29 mouse cellular contexts compared by ENCODE assay signal in genomic region chr17:5202756-5203155, GRCm38 (mm10).
A peak's percentile ranks its signal among the peaks of the same experiment; 100 is the strongest.
DNase-seq lines count a peak whose midpoint lies in the region; ATAC-seq and TF ChIP-seq lines count a peak whose summit lies in the region.
"Had no signal": no experiment of that assay in that cellular context is flagged by ENCODE, and none has a peak within 500 bp of the region (broad histone marks: within the 10 kb centered on the region; RNA-seq: fewer than 3 reads in every experiment).

No protein-coding gene starts in this region.

- peaks cover 47% of the 10 kb centered on the region for H3K4me1 ChIP-seq in heart, embryonic 12.5 days (replicated peaks)
- peaks cover 36% of the 10 kb centered on the region for H3K4me1 ChIP-seq in intestine, embryonic 16.5 days (ENCODE audit: control insufficient read depth, insufficient read depth, low read length)
- peaks cover 36% of the 10 kb centered on the region for H3K4me1 ChIP-seq in intestine, embryonic 15.5 days (replicated peaks)
- peaks cover 62% of the 10 kb centered on the region for H3K4me1 ChIP-seq in lung, embryonic 15.5 days
- peaks cover 21% of the 10 kb centered on the region for H3K4me1 ChIP-seq in lung, adult 2 months (ENCODE audit: control insufficient read depth, insufficient read depth, low read length)

- H3K27ac ChIP-seq in heart, embryonic 12.5 days (ENCODE audit: poor library complexity, severe bottlenecking), result no peak overlapping the region
- H3K27ac ChIP-seq in intestine, embryonic 16.5 days (ENCODE audit: low read length), result 0 out of 2 replicates have a peak overlapping the region, but pooled peaks have one; percentile 27
- H3K27ac ChIP-seq in intestine, embryonic 15.5 days, result no peak overlapping the region
- H3K27ac ChIP-seq in lung, embryonic 15.5 days, result peak overlapping the region; percentile 73
- H3K27ac ChIP-seq: embryonic facial prominence, embryonic 13.5 days; hindbrain, embryonic 12.5 days; hindbrain, postnatal 0 days; limb, embryonic 10.5 days; limb, embryonic 15.5 days; liver, embryonic 13.5 days; midbrain, embryonic 10.5 days; neural tube, embryonic 12.5 days had no signal

- no peaks in the 10 kb centered on the region for H3K9me3 ChIP-seq in heart, embryonic 12.5 days (replicated peaks)
- H3K9me3 ChIP-seq in intestine, embryonic 16.5 days (ENCODE audit: control insufficient read depth, low read length), result no peaks in the 10 kb centered on the region
- H3K9me3 ChIP-seq in intestine, embryonic 15.5 days, result no peaks in the 10 kb centered on the region
- H3K9me3 ChIP-seq in lung, embryonic 15.5 days, result no peaks in the 10 kb centered on the region
- H3K9me3 ChIP-seq: embryonic facial prominence, embryonic 13.5 days; hindbrain, embryonic 12.5 days; limb, embryonic 10.5 days; limb, embryonic 15.5 days; liver, embryonic 13.5 days; midbrain, embryonic 10.5 days; neural tube, embryonic 12.5 days had no signal

- no peak for TF ChIP-seq CTCF in lung, adult 2 months (IDR thresholded peaks at IDR 0.05; ENCODE audit: insufficient read depth, low read length)

- H3K36me3 ChIP-seq in heart, embryonic 12.5 days, result no peaks in the 10 kb centered on the region
- no peaks in the 10 kb centered on the region for H3K36me3 ChIP-seq in intestine, embryonic 16.5 days (ENCODE audit: control insufficient read depth, insufficient read depth, low read length)
- no peaks in the 10 kb centered on the region for H3K36me3 ChIP-seq in intestine, embryonic 15.5 days
- H3K36me3 ChIP-seq in lung, embryonic 15.5 days, result no peaks in the 10 kb centered on the region
- H3K36me3 ChIP-seq: embryonic facial prominence, embryonic 13.5 days; hindbrain, embryonic 12.5 days; limb, embryonic 10.5 days; limb, embryonic 15.5 days; liver, embryonic 13.5 days; midbrain, embryonic 10.5 days; neural tube, embryonic 12.5 days had no signal

- H3K9ac ChIP-seq in heart, embryonic 12.5 days, result no peak overlapping the region
- no peak overlapping the region for H3K9ac ChIP-seq in intestine, embryonic 16.5 days (ENCODE audit: low read depth, low read length)
- no peak overlapping the region for H3K9ac ChIP-seq in intestine, embryonic 15.5 days
- H3K9ac ChIP-seq in lung, embryonic 15.5 days, result no peak overlapping the region
- H3K9ac ChIP-seq: embryonic facial prominence, embryonic 13.5 days; forebrain, postnatal 0 days; hindbrain, embryonic 12.5 days; limb, embryonic 15.5 days; liver, embryonic 13.5 days; neural tube, embryonic 12.5 days had no signal

- TF ChIP-seq POLR2A in lung, adult 2 months (IDR thresholded peaks at IDR 0.05; ENCODE audit: borderline replicate concordance, extremely low read depth, low read depth, low read length), result no peak

- no peak overlapping the region for H3K4me3 ChIP-seq in heart, embryonic 12.5 days
- no peak overlapping the region for H3K4me3 ChIP-seq in intestine, embryonic 16.5 days (ENCODE audit: low read length)
- H3K4me3 ChIP-seq in intestine, embryonic 15.5 days (replicated peaks), result no peak overlapping the region
- no peak overlapping the region for H3K4me3 ChIP-seq in lung, embryonic 15.5 days
- no peak overlapping the region for H3K4me3 ChIP-seq in lung, adult 2 months (replicated peaks; ENCODE audit: extremely low read depth, low read depth, low read length)
- H3K4me3 ChIP-seq: embryonic facial prominence, embryonic 13.5 days; erythroblast, embryonic 14.5 days; hindbrain, embryonic 12.5 days; limb, embryonic 10.5 days; limb, embryonic 15.5 days; liver, embryonic 13.5 days; midbrain, embryonic 10.5 days; myocyte; neural tube, embryonic 12.5 days had no signal

- H3K4me2 ChIP-seq in heart, embryonic 12.5 days, result peak overlapping the region; percentile 34; the same call in 1 of the 2 replicates
- no peak overlapping the region for H3K4me2 ChIP-seq in intestine, embryonic 16.5 days (ENCODE audit: low read depth, low read length)
- no peak overlapping the region for H3K4me2 ChIP-seq in intestine, embryonic 15.5 days (replicated peaks)
- peak overlapping the region; percentile 28 for H3K4me2 ChIP-seq in lung, embryonic 15.5 days
- H3K4me2 ChIP-seq: embryonic facial prominence, embryonic 13.5 days; hindbrain, embryonic 12.5 days; limb, embryonic 15.5 days; liver, embryonic 13.5 days; neural tube, embryonic 12.5 days had no signal

- WGBS in heart, embryonic 12.5 days, result 78% methylated on average over 5 of the region's 5 CpGs
- 83% methylated on average over 5 of the region's 5 CpGs for WGBS in intestine, embryonic 16.5 days
- 81% methylated on average over 5 of the region's 5 CpGs for WGBS in intestine, embryonic 15.5 days
- 49% methylated on average over 5 of the region's 5 CpGs for WGBS in lung, embryonic 15.5 days
- WGBS in lung, adult 2 months, result 73% methylated on average over 5 of the region's 5 CpGs

- DNase-seq in heart, adult 8-10 months (ENCODE audit: low spot score), result no peak
- no peak for DNase-seq in lung, adult 2 months
- DNase-seq in brain, adult 2 months (ENCODE audit: low read depth, low spot score), result peak; percentile 27
- DNase-seq: adrenal gland, postnatal 14 days; cerebellum, adult 11-12 months; cerebellum, adult 9-11 months; embryo, embryonic 11 days; gastrocnemius, postnatal 10 days; kidney, adult 9 months; kidney, postnatal 25 days; liver, embryonic 13.5 days; lung, adult 18-20 months; thymus, adult 2 months; thymus, postnatal 36 days had no signal

- no peaks in the 10 kb centered on the region for H3K27me3 ChIP-seq in heart, embryonic 12.5 days (replicated peaks)
- no peaks in the 10 kb centered on the region for H3K27me3 ChIP-seq in intestine, embryonic 16.5 days (replicated peaks; ENCODE audit: control insufficient read depth, insufficient read depth, low read length)
- H3K27me3 ChIP-seq in intestine, embryonic 15.5 days (replicated peaks), result no peaks in the 10 kb centered on the region
- H3K27me3 ChIP-seq in lung, embryonic 15.5 days, result no peaks in the 10 kb centered on the region
- H3K27me3 ChIP-seq: embryonic facial prominence, embryonic 13.5 days; hindbrain, embryonic 12.5 days; limb, embryonic 15.5 days; liver, embryonic 13.5 days; neural tube, embryonic 12.5 days had no signal

- no peak for ATAC-seq in heart, embryonic 12.5 days (ENCODE audit: insufficient number of reproducible peaks, low FRiP score)
- ATAC-seq in intestine, embryonic 16.5 days, result no peak
- no peak for ATAC-seq in intestine, embryonic 15.5 days
- peak; percentile 24; the same call in 1 of the 2 replicates for ATAC-seq in lung, embryonic 15.5 days (ENCODE audit: borderline replicate concordance, extremely low read depth, low FRiP score, low TSS enrichment)
- ATAC-seq: CD4-positive, CD25-positive, alpha-beta regulatory T cell, adult 4 months; hindbrain, postnatal 0 days had no signal

Comparison
In these comparisons a context has a peak if more than half of its experiments do, and no peak if none do; other contexts are left out.
1. H3K27ac ChIP-seq: peak in intestine, embryonic 16.5 days (single experiment) and lung, embryonic 15.5 days (single experiment); none in heart, embryonic 12.5 days (single experiment) and intestine, embryonic 15.5 days (single experiment).
2. H3K4me2 ChIP-seq: peak in heart, embryonic 12.5 days (single experiment) and lung, embryonic 15.5 days (single experiment); none in intestine, embryonic 16.5 days (single experiment) and intestine, embryonic 15.5 days (single experiment).